Mouse (Mus musculus) adrenal gland, postnatal 14 days (tissue): ENCODE measurements at regions not wholly inside any gene's neighbourhood (a gene's known extent, or its start where the extent isn't known, plus 50 kb on each side); places are given as distances from the start of the nearest gene placed in this dataset.
A peak's percentile ranks its signal among the peaks of the same experiment; 100 is the strongest.

Source experiments
- DNase-seq: peaks from one replicate; pipeline ENCODE4 v3.0.0; 2021; ENCODE audit warnings: mixed read lengths

DNA sequence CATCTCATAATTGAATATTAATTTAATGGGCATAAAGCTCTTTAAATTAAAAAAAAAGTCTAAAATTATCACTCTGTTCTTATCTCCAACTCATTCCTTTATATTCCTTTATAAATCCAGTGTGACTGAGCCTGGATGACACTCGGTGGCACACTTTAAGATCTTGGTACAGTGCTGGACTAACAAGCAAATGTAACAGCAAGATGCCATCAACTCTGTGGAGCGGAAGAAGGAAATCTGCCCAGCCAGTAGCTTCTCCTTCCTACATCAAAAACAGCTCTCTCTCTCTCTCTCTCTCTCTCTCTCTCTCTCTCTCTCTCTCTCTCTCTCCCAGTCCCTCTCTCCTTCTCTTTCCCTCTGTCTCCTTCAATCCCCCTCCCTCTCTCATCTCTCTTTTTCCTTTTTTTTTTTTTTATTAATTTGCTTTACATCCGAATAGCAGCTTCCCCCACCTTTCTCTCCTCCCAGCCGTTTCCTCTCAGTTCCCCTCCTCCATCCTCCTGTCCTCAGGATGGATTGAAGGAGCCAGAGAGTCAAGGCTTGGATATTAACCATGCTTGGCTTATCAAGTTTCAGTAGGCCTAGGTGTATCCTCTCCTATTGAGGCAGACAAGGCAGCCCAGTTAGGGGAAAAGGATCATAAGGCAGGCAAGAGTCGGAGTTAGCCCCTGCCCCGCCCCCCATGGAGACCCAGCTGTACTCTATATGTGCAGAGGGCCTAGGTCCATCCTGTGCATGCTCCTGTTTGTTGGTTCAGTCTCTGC, 130.4 kb upstream of the Tmtc2 start:
- no peak for DNase-seq

DNA sequence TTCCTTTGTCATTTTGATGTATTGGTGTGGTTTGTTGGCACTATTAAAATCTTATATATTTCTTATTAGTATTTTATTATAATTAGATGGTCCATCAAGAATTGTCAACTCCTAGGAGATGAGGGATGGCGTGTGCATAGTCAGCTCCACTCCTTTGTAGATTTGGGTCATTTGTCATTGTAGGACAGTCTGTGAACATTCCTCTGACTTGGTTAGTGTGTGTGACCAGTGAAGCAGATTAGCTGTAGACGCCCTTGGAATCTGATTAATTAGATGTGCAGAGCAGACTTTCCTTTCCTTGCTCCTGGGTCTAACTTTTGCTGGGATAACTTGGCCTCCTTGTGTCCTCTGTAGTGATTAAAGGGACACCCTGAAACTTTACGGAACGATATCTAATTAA, 118.9 kb upstream of the Tmtc2 start:
- DNase-seq: no peak

DNA sequence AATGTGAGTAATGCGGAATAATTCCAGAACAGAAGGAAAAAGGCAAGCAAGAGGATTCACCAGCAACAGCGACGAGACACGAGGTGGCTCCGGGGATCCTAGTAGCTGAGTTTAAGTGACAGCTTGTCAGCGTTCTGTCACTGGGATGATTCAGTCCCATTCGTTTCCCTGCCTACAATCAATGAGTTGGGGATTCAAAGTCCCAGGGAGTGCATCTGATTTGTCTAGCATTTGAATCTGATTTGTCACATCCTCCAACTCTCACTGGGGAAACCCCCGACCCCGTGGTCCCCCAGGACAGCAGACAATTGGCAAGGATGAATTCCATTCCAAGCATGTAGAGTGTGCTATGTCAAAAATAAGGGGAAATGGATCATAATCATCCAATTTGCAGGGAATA, 115.1 kb upstream of the Tmtc2 start:
- no peak for DNase-seq

DNA sequence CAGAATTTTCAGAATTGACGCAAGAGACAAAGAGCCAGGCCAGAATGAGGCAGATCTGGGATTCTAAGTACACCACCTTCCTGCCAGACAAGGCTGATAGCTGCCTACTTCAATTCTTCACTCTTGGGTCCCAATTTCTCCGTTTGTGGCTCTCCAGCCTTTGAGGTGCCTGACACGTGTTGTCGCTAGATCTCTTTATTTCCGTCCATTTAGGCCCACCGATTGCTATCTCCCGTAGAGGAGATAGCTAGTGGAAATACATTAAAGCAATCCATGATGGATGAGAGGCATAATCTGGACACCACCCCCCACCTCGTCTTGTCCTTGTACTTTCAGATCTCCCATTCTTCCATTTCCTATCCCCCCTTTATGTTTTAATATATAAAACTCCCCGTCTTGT, 114.6 kb upstream of the Tmtc2 start:
- no peak for DNase-seq

DNA sequence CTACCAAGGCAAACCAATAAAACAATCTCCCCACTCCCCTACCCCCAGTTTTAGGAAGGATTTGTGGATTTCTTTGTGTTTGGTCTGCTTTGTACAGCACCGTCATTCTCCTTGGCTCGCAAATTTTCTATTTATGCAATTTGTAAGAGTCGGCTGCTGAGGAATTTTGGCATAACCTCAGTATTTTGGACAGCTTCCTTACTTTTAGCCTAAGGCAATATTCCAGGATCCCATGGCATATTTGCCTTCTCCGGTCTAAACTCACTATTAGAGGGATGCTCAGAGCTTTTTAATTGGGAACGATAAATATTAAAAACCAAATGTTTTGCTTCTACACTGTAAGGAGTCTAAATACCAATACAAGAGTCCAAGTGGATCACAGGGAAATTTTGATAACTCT, 112.6 kb upstream of the Tmtc2 start:
- no peak for DNase-seq

DNA sequence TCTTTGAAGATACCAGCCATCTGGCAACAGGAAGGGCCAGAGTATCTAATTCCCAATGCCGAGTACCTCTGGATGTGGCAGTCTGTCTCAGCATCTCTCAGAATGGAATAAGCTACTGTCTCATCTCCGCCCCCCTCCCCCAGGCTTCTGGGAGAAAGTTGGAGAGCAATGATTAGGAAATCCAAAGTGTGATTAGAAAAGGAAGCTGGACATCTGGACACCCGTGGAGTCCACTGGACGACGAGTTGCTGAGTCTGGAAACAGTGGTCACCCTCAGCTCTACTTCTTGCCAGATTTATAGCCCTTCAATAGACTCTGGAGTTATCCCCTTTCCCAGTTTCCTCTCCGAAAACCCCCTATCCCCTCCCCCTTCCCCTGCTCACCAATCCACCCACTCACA, 105.3 kb upstream of the Tmtc2 start:
- DNase-seq: no peak

DNA sequence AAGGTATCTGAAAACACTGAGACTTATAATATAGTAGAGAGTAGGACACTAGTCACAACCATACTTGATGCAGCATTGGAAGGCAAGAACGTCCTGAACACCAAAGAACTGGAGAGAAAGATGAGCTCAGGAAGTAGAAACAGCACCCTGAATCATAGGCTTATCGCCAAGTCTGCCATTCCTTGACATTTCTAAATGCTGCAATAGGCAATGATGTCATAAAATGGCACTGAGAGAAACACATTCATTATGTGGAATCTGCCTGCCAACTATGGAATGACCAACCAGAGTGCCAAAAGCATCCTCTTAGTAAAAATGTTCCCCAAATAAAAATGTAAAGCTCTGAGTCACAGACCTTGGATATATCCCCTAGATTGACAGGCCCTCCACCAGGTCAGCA, 92.7 kb upstream of the Tmtc2 start:
- peak; percentile 18 for DNase-seq

DNA sequence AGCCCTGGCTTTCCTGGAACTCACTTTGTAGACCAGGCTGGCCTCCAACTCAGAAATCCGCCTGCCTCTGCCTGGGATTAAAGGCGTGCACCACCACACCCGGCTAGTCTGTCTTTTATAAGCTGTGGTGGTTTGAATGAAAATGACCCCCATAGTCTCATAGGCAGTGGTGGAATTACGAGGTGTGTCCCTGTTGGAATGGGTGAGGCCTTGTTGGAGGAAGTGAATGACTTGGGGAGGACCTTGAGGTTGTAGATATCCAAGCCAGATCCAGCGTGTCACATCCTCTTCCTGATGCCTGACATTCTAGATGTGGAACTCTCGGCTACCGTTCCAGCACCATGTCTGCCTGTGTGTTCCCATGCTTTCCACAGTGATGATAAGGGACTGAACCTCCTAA, 86.5 kb upstream of the Tmtc2 start:
- no peak for DNase-seq

DNA sequence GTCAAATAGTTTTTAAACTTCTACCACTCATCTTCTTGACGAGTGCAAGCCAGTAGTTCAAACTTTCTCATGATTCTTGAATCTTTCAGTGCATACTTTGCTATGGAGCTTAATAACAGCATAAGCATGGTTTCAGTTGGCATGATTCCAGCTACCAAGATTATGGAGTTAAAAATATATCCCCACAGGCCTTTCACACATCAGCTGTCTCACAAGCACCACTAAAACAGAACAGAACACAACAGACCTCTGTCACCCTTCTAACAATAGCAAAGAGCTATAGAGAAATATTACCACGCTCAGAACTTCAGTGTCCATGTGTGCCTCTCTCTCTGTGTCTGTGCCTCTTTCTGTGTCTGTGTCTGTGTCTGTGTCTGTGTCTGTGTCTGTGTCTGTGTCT, 82.5 kb upstream of the Tmtc2 start:
- DNase-seq: no peak

DNA sequence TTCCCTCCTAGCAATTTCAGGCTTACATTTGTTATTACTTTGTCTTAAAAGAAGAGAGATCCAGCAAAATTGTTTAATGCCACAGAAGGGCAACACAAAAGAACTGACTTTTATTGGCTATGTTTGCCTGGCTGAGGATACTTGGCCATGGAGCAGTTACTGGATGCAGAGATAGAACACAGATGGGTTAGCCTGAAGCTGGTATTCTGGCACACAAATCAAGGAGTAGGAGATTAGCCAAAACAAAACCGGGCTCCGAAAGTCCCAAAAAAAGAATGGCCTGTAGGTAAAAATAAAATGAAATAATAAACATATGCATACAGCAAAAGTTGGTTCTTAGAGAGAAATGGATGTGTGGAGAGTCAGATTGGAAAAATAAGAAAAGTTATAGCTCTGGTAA, 78.2 kb upstream of the Tmtc2 start:
- no peak for DNase-seq

DNA sequence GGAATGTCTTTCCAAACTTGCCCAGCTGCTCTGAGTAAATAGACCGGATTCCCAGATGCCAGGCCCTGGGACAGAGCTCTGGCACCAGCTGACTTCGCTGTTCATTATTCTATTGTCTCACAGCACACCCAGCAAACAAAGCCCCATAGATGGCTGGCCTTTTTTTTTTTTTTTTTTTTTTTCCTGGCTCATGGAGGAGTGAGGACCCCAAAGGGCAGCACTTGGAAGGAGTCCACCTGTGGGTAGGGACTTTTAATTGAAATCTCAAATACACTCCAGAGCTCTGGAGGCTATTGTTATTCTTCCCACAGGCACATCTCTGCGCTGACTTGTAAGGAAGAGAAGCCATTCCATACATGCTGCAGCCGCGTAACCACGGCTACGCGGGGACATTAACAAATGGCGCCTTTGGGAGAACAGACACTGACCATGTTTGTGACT, 64.8 kb upstream of the Tmtc2 start:
- DNase-seq: no peak

DNA sequence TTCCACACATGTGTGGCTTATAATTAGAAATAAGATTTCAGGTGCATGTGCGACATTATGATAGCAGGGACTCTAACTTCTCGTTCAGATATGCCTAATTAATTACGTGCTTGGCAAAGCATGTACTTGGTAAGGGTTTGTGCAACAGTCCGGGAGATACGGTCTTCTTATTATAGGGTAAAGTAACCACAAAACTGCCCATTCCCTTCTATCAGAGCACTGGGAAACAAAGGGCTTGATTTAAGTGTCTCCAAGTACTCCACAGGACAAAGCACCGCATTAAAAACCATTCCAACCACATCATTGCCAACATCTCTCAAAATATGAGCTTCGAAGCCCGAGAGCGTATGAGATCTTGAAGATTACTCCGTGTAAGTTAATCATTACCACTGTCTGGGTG, 64.2 kb upstream of the Tmtc2 start:
- DNase-seq: no peak

DNA sequence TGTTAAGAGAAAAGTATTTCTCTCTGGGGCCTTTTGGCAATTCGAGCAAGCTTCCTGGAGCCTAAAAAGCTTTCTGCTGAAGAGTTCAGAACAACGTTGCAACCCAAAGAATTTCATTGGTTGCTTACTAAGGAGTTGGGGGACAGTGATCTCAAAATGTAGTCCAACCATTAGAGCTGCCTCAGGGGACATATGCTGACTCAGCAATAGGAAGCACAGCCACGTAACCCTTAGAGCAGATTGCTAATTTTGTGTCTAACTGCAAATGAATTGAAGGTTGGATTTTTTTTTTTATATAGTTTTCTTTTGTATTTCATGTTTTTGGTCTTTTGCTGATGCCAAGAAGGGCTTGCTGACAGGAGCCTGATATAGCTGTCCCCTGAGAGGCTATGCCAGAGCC, 52.6 kb upstream of the Tmtc2 start:
- DNase-seq: no peak

DNA sequence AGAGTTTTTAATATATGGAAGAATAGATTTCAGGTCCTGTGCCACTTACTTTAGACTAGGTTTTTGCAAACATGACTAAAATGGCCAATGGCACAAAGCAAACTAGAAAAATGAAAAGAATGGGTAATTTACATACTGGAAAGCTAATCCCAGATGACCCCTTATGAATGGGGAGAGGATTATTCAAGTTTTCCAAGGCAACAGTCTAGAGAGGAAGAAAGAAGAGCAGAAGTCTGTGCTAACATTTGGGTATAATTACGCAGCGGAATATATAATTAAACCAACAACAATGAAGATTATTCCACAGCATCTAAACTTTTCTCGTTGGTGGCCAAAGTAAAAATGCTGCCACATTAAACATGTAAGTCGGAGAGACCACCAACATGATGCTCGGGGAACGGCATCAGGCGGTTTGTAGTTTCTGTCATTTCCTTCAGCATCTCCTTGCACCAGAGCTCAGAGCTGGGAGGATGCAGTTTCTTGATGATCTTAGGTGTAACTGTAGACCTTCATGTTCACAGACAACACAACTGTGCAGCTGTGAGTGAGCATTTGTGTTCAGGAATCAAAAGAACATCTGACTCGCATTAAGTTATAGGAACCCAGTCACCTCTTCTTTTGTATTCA, 51.2 kb upstream of the Tmtc2 start:
- no peak for DNase-seq
